Mouse (Mus musculus) naive thymus-derived CD4-positive, alpha-beta T cell, adult 5 months (primary cell): Measurements from ENCODE around the gene Cmah. TPM values are rescaled to one million over a fixed set of nuclear protein-coding genes. Genes with fewer than 3 reads are reported as not detected.

ENCODE experiments used
- polyA plus RNA-seq: library from polyadenylated mRNA; unstranded; fragments of 100-300 nt; shearing (Covaris generic); gene quantifications from one replicate; pipeline ENCODE4 v1.2.1, GENCODE M21; 2017

Cmah gene
- 135 TPM for polyA plus RNA-seq

DNA sequence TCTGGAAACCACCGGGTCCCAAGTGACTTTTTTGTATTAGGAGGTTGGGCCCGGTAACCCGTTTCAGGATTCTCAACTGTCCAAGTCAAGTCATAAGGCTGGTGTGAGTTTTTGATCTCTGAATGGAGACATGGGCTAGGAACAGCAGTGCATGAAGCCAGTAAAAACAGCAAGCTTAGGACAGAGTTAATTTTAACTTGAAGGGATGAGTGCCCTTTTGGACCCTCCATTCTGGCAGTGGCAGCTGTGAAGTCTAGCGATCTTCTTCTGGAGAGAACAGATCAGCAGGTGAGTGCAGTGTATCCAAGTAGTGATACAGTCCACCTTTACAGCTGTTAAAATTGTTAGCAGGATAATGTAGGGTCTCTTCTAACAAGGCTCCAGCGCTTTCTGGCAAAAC lies at the start of gene Cmah:
Cmah (plus strand) TSS at position 204 of the 400 bp plus-strand sequence.

DNA sequence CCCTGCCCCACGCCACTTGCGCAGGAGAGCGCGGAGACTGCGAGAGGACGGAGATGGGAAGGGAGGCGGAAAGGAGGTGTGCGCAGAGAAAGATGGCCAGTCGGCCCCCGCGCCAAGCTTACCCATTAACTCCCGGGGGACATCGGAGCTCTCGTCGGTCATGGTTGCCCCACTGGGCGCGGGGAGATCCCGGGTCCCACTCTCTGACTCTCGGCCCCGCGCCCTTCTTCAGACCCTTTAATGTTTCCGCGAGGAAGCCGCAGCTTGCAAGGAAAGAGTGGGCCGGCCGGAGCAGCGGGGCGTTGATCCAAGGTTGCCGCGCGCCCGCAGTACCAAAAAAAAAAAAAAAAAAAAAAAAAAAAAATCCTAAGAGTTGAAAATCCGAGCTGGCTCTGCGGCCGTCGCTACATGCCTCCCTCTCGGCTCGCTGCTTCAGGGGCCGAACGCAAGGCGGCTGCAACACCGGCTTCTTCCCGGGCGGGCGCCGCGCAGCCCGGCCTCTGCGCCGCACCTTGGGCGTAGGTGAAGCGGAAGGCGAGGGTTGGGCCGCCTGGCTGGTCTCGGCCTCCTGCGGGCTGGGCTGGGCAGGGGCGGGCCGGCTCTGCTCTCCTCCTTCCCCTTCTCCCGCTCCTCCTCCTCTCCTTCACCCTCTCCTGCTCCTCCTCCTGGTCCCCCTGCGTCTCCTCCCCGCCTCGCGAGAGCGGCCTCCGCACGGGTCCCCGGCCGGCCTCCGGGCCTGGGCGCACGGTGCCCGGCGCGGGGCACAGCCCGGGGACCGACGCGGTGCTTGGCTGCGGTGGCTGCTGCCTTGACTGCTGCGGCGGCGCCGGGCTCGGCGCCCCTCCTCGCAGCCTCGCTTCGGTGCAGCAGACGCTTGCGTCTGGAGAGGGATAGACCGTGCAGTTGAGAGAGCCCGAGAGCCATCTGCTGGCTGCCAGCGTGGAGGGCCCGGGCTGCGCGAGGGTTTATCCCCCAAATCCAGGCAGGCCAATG lies 46.5 kb upstream of the Cmah start, which contains the start of gene Carmil1:
Carmil1 (minus strand) TSS at position 357 of the 993 bp plus-strand sequence.

Other genes with a start within 250 kb of the Cmah start
- 0.20 TPM for gene Carmil1, start 46.6 kb upstream of the Cmah start, polyA plus RNA-seq